ENCODE assay signal across 8 mouse cellular contexts in the genomic region with DNA sequence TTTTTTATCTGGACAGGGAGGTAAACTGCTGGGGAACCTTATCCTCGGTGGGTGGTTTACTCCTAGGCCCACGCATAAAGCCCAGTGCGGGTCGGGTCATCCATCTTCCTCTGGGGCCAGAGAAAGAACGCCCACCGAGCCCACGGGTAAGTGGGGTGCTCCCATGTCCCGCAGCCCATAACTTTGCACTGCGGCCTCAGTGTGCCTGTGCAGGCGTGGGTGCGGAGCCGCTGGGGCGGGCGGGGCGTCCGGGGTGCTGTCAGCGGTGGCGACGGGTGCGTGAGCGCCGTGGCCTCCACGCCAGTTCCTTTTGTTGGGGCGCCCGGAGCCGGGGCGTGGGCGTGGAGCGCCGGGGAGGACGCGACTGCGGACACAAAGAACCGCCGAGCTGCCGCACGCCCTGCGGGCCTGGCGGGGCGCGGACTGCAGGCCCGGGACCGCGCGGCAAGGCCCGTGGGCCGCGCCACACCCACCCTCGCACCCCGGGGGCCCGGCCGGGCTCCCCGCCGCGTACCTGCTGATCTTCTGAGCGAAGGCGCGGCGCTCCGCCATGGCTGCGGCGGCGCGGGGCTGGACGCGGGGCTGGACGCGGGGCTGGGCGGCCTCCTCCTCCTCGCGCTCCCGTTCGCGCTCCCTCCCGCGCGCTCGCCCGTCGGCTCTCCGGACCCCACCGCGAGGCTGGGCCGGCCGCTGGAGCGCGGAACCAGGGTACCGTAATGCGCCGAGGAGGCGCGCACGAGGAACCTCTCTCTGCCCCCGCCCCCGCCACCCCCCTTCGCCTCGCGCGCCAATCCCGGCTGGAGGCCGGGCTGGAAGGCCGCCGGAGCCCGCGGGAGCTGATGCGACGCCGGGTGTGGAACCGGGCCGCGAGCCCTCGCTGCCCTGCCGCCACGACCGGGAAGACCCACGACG. TPM values are rescaled to one million over a fixed set of nuclear protein-coding genes. Genes with fewer than 3 reads are reported as not detected.
DNase-seq lines count a peak whose midpoint lies in the region; ATAC-seq and TF ChIP-seq lines count a peak whose summit lies in the region.

A gene (minus strand): TSS at position 705 of the 912 bp plus-strand sequence.

- TF ChIP-seq CTCF in Patski (IDR thresholded peaks at IDR 0.05): no peak
- TF ChIP-seq CTCF in lung, embryonic 14.5 days (IDR thresholded peaks at IDR 0.05; ENCODE audit: low read depth): no peak

- ATAC-seq in Patski: peak; percentile 86
- ATAC-seq in hematopoietic stem cell, adult 5-6 weeks (replicated peaks in 1 of 2; ENCODE audit: insufficient read depth in 1 of 2, low FRiP score in 2 of 2, low TSS enrichment in 1 of 2, low read depth in 1 of 2, poor library complexity in 2 of 2, severe bottlenecking in 2 of 2): peak; percentile 65 to 74
- peak; percentile 96 for ATAC-seq in lung, embryonic 14.5 days (ENCODE audit: insufficient read depth)

- peak within 1 kb of the TSS; percentile 90 for H3K4me2 ChIP-seq in lung, embryonic 14.5 days

- H3K9ac ChIP-seq in lung, embryonic 14.5 days: peak within 1 kb of the TSS; percentile 98

- under 1% methylated on average over 111 of the region's 117 CpGs for WGBS in lung, embryonic 14.5 days

- POLR2A ChIA-PET in Patski (lab: Charles Lee): interaction anchor here (0.6 kb wide), 3 partner anchors 19 to 34 kb away, joined by 3 to 5 read pairs (median 3); no protein-coding TSS in a partner anchor

- no peaks in the 10 kb centered on the region for H3K36me3 ChIP-seq in lung, embryonic 14.5 days (ENCODE audit: insufficient read depth)

- H3K9me3 ChIP-seq in lung, embryonic 14.5 days (ENCODE audit: low read depth, low read length): no peaks in the 10 kb centered on the region

- peak within 1 kb of the TSS; percentile 97 for H3K4me3 ChIP-seq in lung, embryonic 14.5 days (ENCODE audit: low read depth, low read length)

- in situ Hi-C loops in Patski (cut with MboI; ENCODE audit: low pct_unique_long_range_greater_than_20kb): no loop called here

- H3K27ac ChIP-seq in lung, embryonic 14.5 days (ENCODE audit: low read depth): peak within 1 kb of the TSS; percentile 77

- H3K27me3 ChIP-seq in Patski: no peaks in the 10 kb centered on the region
- no peaks in the 10 kb centered on the region for H3K27me3 ChIP-seq in lung, embryonic 14.5 days (ENCODE audit: insufficient read depth, low read length)

- DNase-seq in Patski (ENCODE audit: low read depth, low spot score): no peak
- peak; percentile 88 to 93 for DNase-seq in cerebellum, postnatal 10 days
- peak; percentile 26 to 79 for DNase-seq in frontal cortex, adult 2 months (ENCODE audit: extremely low spot score in 1 of 2, low spot score in 1 of 2)
- peak; percentile 34 to 67 for DNase-seq in layer of hippocampus, adult 8-10 months (ENCODE audit: low spot score in 2 of 2)
- peak; percentile 95 for DNase-seq in lung, embryonic 14.5 days
- peak; percentile 83 for DNase-seq in ovary, postnatal 10 days (ENCODE audit: low spot score)
- peak; percentile 26 for DNase-seq in thymus, postnatal 14 days

- peaks cover 11% of the 10 kb centered on the region for H3K4me1 ChIP-seq in lung, embryonic 14.5 days (ENCODE audit: insufficient read depth)

- CTCF ChIA-PET in Patski (lab: Charles Lee): no interaction called here

RNA-seq across cellular contexts. Expression of the gene that starts here (rescaled TPM):
- 75.4 TPM for polyA plus RNA-seq in Patski (2021)
- polyA plus RNA-seq in frontal cortex, adult 2 months (2012; rRNA removed): 60.9 and 61.3 TPM in 2 replicates
- total RNA-seq in hematopoietic stem cell, adult 5-6 weeks (2017): 63.0 and 72.2 TPM in 2 replicates
- total RNA-seq in layer of hippocampus, adult 8-10 months (2022): 10 to 100 TPM; 39.5 to 42.5 (median 41.3) TPM
- 77.3 and 78.4 TPM in 2 replicates for polyA plus RNA-seq in lung, embryonic 14.5 days (2014; fragmentation: Nextera tagmentation; extraction: Ambion mirVana)
